Mouse (Mus musculus) heart, postnatal 14 days (tissue): ENCODE measurements around the gene Klk6. TPM values are rescaled to one million over a fixed set of nuclear protein-coding genes. Genes with fewer than 3 reads are reported as not detected.
A peak's percentile ranks its signal among the peaks of the same experiment; 100 is the strongest.

Experiments
- DNase-seq, 2 experiments: peaks; one replicate each; pipeline ENCODE4 v3.0.0; 2021 to 2022
- intact Hi-C: fragments of 180-260 bp; cut with DNase I; formaldehyde crosslinking; loops from one replicate; pipeline ENCODE4 v1.15.1; 2025
- long read RNA-seq, 2 experiments: library from polyadenylated mRNA; stranded (forward); transcript quantifications; one replicate each; pipeline ENCODE4 v2.0.0; 2021
- total RNA-seq, 2 experiments: library from RNA; stranded (reverse); gene quantifications; 2 replicates each; pipeline ENCODE4 v1.2.3; 2021

Klk6 gene
- not detected for total RNA-seq
- long read RNA-seq, experiment 1, result 0 reads
- long read RNA-seq, experiment 2, result 0 reads

GRCm38 (mm10) chr7:43824199-43824598 is at the start of gene Klk6:
Gene Klk6 (plus strand): TSS chr7:43824499.
- intact Hi-C loops, result no loop called here
- no peak for DNase-seq

GRCm38 (mm10) chr7:43774802-43775201 is 49.5 kb upstream of the Klk6 start:
- no peak for DNase-seq
- intact Hi-C loops, result no loop called here

- intact Hi-C loops, result no loop called here
- no peak for DNase-seq
Observed at GRCm38 (mm10) chr7:43775311-43776057, 48.8 kb upstream of the Klk6 start.

GRCm38 (mm10) chr7:43776506-43776905 is 47.8 kb upstream of the Klk6 start:
- intact Hi-C loops, result no loop called here
- no peak for DNase-seq

GRCm38 (mm10) chr7:43777423-43777822 is 46.9 kb upstream of the Klk6 start:
- DNase-seq, result no peak
- intact Hi-C loops, result no loop called here

GRCm38 (mm10) chr7:43778176-43778970 is 45.9 kb upstream of the Klk6 start:
- DNase-seq, result no peak
- intact Hi-C loops, result no loop called here

- intact Hi-C loops, result no loop called here
Observed at GRCm38 (mm10) chr7:43780241-43780640, 44.1 kb upstream of the Klk6 start.

GRCm38 (mm10) chr7:43780746-43781145 is 43.6 kb upstream of the Klk6 start, which contains the start of gene Klk10:
Gene Klk10 (plus strand): TSS chr7:43781035.
- no peak for DNase-seq
- intact Hi-C loops, result no loop called here

More at GRCm38 (mm10) chr7:43780241-43780640, 44.1 kb upstream of the Klk6 start:
- no peak for DNase-seq

GRCm38 (mm10) chr7:43781541-43781940 is 42.8 kb upstream of the Klk6 start:
- intact Hi-C loops, result no loop called here
- DNase-seq, result no peak

- intact Hi-C loops, result no loop called here
- DNase-seq, result peak; percentile 77 to 85
Observed at GRCm38 (mm10) chr7:43782275-43783265, 41.7 kb upstream of the Klk6 start.

GRCm38 (mm10) chr7:43785286-43785685 is 39.0 kb upstream of the Klk6 start:
- no peak for DNase-seq
- intact Hi-C loops, result loop anchor here (1.0 to 5.0 kb wide), 2 partner anchors 104 to 107 kb away; no protein-coding TSS in a partner anchor

- DNase-seq, result no peak
- intact Hi-C loops, result loop anchor here (5.0 kb wide), 1 partner anchor 104 kb away; no protein-coding TSS in a partner anchor
Observed at GRCm38 (mm10) chr7:43788096-43788495, 36.2 kb upstream of the Klk6 start.

GRCm38 (mm10) chr7:43789295-43789694 is 35.0 kb upstream of the Klk6 start:
- intact Hi-C loops, result loop anchor here (5.0 kb wide), 1 partner anchor 103 kb away; no protein-coding TSS in a partner anchor

GRCm38 (mm10) chr7:43791591-43791990 is 32.7 kb upstream of the Klk6 start, which contains the start of gene Klk9:
Gene Klk9 (plus strand): TSS chr7:43791891.
- intact Hi-C loops, result no loop called here
- no peak for DNase-seq

More at GRCm38 (mm10) chr7:43789295-43789694, 35.0 kb upstream of the Klk6 start:
- DNase-seq, result no peak

- no peak for DNase-seq
- intact Hi-C loops, result no loop called here
Observed at GRCm38 (mm10) chr7:43796355-43796754, 27.9 kb upstream of the Klk6 start.

- intact Hi-C loops, result no loop called here
- DNase-seq, result peak in 1 of 2 experiments; percentile 35
Observed at GRCm38 (mm10) chr7:43797333-43797769, 26.9 kb upstream of the Klk6 start, which contains the start of gene Klk8. Gene Klk8 (plus strand): TSS chr7:43797577.

GRCm38 (mm10) chr7:43797844-43798462 is 26.3 kb upstream of the Klk6 start:
- intact Hi-C loops, result no loop called here
- DNase-seq, result no peak

- no peak for DNase-seq
Observed at GRCm38 (mm10) chr7:43799876-43800275, 24.4 kb upstream of the Klk6 start.

GRCm38 (mm10) chr7:43810994-43811393 is 13.3 kb upstream of the Klk6 start, which contains the start of gene Klk7:
Gene Klk7 (plus strand): TSS chr7:43811294.
- intact Hi-C loops, result no loop called here
- DNase-seq, result no peak

More at GRCm38 (mm10) chr7:43799876-43800275, 24.4 kb upstream of the Klk6 start:
- intact Hi-C loops, result no loop called here
